Mouse (Mus musculus): ENCODE data around the gene Bak1. TPM values are rescaled to one million over a fixed set of nuclear protein-coding genes. Genes with fewer than 3 reads are reported as not detected.
"Not testable (repeated sequence)": the region's sequence is repeated elsewhere in the genome, so short reads cannot be mapped to it uniquely, and the experiment has no call there.

The Bak1 gene
- polyA plus RNA-seq, 2 experiments from 2014 or later = 9.8 to 17.6 TPM

DNA sequence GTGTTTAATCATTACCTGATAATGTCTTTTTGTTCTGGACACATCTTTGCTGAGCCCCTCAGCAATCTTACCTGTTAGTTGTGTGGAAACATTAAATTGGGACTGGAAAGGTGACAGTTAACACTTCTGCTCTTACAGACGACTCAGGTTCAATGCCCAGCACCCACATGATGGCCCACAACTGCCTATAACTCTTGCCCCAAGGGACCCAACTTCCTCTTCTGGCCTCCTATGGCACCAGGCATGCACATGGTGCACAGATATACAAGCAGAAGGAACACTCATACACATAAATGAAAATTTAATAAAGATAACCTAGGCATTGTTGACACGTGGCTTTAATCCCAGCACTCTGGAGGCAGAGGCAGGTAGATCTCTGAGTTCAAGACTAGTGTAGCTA, 49.4 kb downstream of the Bak1 start:
- ATAC-seq = no peak

DNA sequence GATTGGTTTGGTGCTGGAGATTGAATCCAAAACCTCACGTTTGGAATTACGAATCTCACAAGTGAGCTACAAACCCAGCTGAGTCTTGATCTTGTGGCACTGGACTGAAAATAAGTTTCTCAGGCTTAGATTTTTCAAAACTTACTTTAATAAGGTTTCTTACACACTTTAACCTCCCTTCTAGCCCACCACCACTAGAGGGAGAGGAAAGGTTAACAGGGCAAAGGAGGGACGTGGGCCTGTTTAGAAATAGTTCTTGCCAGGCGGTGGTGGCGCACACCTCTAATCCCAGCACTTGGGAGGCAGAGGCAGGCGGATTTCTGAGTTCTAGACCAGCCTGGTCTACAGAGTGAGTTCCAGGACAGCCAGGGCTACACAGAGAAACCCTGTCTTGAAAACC, 51.5 kb downstream of the Bak1 start:
- ATAC-seq = not testable (repeated sequence)

DNA sequence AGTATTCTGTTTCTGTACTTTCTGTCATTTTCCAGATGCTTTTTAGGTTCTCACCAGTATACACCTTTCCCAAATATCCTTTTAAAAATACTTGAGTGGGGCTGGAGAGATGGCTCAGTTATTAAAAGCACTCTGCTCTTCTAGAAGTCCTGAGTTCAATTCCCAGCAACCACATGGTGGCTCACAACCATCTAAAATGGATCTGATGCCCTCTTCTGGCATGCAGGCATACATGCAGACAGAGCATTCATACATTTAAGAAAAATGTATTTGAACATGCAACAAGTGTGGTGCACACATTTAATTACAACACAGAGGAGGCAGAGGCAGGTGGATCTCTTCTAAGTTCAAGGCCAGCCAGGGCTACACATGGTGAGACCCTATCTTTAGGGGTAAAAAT, 53.4 kb downstream of the Bak1 start:
- no peak for ATAC-seq

DNA sequence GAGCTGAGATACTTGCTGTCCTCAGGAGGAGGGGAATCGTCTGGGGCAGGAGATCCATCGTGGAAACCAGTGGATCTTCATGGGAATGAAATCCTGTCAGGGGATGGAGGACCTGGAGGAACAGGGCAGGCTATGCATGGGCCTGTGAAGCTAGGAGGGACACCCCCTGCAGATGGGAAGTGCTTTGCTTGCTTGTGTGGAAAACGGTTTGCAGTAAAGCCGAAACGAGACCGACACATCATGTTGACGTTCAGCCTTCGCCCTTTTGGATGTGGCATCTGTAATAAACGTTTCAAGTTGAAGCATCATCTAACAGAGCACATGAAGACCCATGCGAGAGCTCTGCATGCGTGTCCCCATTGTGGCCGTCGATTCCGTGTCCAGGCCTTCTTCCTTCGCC, 54.3 kb downstream of the Bak1 start:
- ATAC-seq = no peak

DNA sequence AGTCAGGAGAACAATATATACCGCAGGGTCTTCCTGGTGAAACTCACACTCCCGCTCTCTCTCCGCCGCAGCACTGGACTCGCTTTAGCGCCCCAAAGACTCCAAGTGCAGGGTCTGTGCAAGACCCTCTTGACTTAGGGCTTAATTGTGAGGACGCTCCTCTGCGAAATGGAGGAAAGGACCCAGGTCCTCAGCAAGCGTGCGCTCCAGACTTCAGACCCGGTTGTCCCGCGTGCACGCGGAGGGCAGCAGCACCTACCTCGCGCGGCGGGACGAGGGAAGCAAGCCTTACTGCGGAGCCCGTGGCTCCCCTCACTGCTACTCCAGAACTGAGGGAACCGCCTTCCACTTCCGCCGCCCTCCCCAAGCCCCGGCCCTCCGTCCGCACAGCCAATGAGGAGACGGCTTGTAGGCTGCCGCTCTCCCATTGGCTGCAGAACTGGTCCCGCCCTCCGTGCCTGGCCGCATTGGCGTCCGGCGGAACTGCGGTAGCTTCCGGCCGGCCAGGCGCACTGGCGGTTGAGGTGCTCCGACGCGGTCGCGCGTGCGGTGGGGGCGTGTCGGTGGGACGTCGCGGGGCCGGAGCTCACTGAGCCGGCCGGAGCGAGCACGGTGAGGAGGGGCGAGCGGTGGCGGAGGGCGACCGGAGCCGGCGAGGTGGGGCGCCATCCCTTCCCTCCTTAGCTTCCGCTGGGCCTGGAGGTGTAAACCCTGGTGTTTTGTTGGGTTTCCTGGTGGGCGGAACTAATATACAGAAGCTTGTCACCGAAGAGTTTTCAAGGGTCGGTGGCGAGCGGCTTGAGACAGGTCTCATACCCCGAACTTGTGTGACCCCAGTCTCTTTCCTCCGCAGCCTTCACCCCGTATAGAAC, 55.9 kb downstream of the Bak1 start, which contains the start of gene Zbtb9:
Zbtb9 (plus strand) TSS at position 465 of the 872 bp plus-strand sequence.
- peak; percentile 98 for ATAC-seq

DNA sequence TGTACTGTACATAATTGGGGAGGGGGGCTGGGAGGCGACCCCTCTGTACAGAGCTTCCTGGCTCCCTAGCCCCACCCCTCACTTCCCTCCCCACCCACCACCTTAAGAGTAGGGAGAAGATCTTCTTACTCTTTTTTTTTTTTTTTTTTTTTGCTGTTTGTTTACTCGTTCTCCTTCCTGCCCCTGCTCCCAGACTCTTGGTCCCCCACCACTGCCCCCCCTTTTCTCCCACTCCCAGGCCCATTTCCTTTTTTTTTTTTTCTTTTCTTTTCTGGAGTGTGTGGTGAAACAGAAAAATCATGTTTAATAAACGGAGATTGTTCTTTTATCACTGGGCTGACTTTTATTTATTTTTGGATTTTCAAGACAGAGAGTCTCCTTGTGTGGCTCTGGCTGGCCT, 56.7 kb downstream of the Bak1 start:
- no peak for ATAC-seq

DNA sequence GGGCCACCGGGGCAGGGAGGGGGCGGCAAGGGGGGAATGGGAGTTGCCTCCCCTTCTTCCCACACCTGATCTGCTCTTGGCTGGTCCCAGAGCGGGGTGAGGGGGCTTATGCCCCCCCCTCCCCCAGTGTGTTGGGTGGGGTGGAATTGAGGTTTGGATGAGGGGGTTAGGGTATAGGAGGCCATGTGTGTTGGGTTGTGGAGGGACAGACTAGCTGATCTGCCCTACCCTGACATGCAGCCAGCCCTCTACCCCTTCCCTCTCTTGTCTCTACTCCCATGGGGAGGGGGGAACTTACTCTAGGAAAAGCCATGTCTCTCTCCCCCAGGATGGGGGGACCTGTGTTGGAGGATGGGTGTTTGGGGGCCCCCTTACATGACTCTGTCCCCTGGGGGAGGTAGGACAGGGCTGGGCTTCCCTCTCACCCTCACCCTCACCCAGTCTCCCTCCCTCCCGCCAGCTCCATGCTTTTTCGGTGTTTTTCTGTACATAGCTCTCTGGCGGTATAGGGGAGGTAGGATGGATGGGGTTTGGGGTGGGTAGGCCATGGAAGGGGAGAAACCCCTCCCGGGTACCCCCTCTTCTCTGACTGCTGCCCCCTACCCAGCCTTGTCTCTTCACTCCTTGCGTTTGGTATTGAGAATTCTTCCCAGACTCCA, 57.4 kb downstream of the Bak1 start:
- no peak for ATAC-seq

DNA sequence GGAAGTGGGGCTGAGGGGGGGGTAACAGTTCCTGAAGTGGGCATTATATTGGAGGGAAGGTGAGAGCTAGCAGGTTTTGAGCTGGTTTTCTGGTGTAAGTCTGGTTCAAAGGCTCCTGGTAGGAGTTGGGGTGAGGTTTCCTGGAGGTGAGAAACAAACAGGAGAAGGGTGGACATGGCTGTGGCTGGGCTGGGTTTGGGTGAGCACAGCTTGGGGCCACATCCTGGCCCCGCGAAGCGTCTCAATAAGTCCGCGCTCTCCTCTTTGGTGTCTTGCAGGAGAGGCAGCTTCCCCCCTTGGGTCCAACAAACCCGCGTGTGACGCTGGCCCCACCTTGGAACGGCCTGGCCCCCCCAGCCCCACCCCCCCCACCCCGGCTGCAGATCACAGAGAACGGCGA, 58.6 kb downstream of the Bak1 start:
- ATAC-seq = no peak

Other genes with a start within 250 kb of the Bak1 start
- 10 to 100 TPM; 32.6 to 41.1 TPM for gene Bnip1, start 247.9 kb downstream of the Bak1 start, polyA plus RNA-seq (2017; shearing (Covaris generic))
- gene Nkx2-5, start 184.0 kb downstream of the Bak1 start, polyA plus RNA-seq (2017; shearing (Covaris generic)) = not detected
- gene Kifc5b, start 111.9 kb downstream of the Bak1 start, polyA plus RNA-seq (2017; shearing (Covaris generic)) = 1 to 10 TPM; 2.0 to 4.5 TPM
- 10 to 100 TPM; 10.4 to 13.5 TPM for gene Phf1, start 96.0 kb downstream of the Bak1 start, polyA plus RNA-seq (2017; shearing (Covaris generic))
- 100 to 1,000 TPM; 147 to 198 TPM for gene Cuta, start 89.4 kb downstream of the Bak1 start, polyA plus RNA-seq (2017; shearing (Covaris generic))
- gene Syngap1, start 87.8 kb downstream of the Bak1 start, polyA plus RNA-seq (2017; shearing (Covaris generic)) = not detected
- 1 to 10 TPM; 8.6 to 9.8 TPM for gene Zbtb9, start 55.8 kb downstream of the Bak1 start, polyA plus RNA-seq (2017; shearing (Covaris generic))
- gene Itpr3, start 28.3 kb upstream of the Bak1 start, polyA plus RNA-seq (2017; shearing (Covaris generic)) = 1 to 10 TPM; 5.8 to 6.4 TPM
- 100 to 1,000 TPM; 133 to 145 TPM for gene Uqcc2, start 104.9 kb upstream of the Bak1 start, polyA plus RNA-seq (2017; shearing (Covaris generic))
- gene Ip6k3, start 138.8 kb upstream of the Bak1 start, polyA plus RNA-seq (2017; shearing (Covaris generic)) = not detected
- 1 to 10 TPM; 5.7 to 9.7 TPM for gene Lemd2, start 175.5 kb upstream of the Bak1 start, polyA plus RNA-seq (2017; shearing (Covaris generic))